Mouse (Mus musculus): ENCODE measurements at regions not wholly inside any gene's neighbourhood (a gene's known extent, or its start where the extent isn't known, plus 50 kb on each side); places are given as distances from the start of the nearest gene placed in this dataset.

GRCm38 (mm10) chr6:31284390-31284789 lies 114.1 kb upstream of the Mkln1 start:
- peak; percentile 35 to 64 for DNase-seq

GRCm38 (mm10) chr6:31285064-31285463 lies 113.5 kb upstream of the Mkln1 start:
- DNase-seq, result no peak

- no peak for DNase-seq
Observed at GRCm38 (mm10) chr6:31285981-31286737, 112.4 kb upstream of the Mkln1 start.

GRCm38 (mm10) chr6:31287176-31287575 lies 111.4 kb upstream of the Mkln1 start:
- no peak for DNase-seq

GRCm38 (mm10) chr6:31287686-31288085 lies 110.8 kb upstream of the Mkln1 start:
- no peak for DNase-seq

GRCm38 (mm10) chr6:31288421-31289233 lies 109.9 kb upstream of the Mkln1 start:
- DNase-seq, result peak in 1 of 2 experiments; percentile 59

GRCm38 (mm10) chr6:31289234-31289486 lies 109.4 kb upstream of the Mkln1 start:
- DNase-seq, result no peak

- no peak for DNase-seq
Observed at GRCm38 (mm10) chr6:31292081-31292480, 106.5 kb upstream of the Mkln1 start.

- no peak for DNase-seq
Observed at GRCm38 (mm10) chr6:31293008-31293407, 105.5 kb upstream of the Mkln1 start.

- no peak for DNase-seq
Observed at GRCm38 (mm10) chr6:31299395-31299794, 99.1 kb upstream of the Mkln1 start.

- DNase-seq, result no peak
Observed at GRCm38 (mm10) chr6:31305736-31306135, 92.8 kb upstream of the Mkln1 start.

GRCm38 (mm10) chr6:31307047-31307633 lies 91.4 kb upstream of the Mkln1 start:
- DNase-seq, result no peak

GRCm38 (mm10) chr6:31307899-31308298 lies 90.6 kb upstream of the Mkln1 start:
- DNase-seq, result no peak

GRCm38 (mm10) chr6:31310660-31311059 lies 87.9 kb upstream of the Mkln1 start:
- no peak for DNase-seq

- DNase-seq, result no peak
Observed at GRCm38 (mm10) chr6:31313869-31314470, 84.6 kb upstream of the Mkln1 start.

- DNase-seq, result peak; percentile 74 to 84
Observed at GRCm38 (mm10) chr6:31317741-31318225, 80.8 kb upstream of the Mkln1 start.

- peak; percentile 78 to 83 for DNase-seq
Observed at GRCm38 (mm10) chr6:31318506-31318905, 80.0 kb upstream of the Mkln1 start.

- no peak for DNase-seq
Observed at GRCm38 (mm10) chr6:31319431-31319830, 79.1 kb upstream of the Mkln1 start.

GRCm38 (mm10) chr6:31320141-31320830 lies 78.2 kb upstream of the Mkln1 start:
- no peak for DNase-seq

- peak; percentile 30 to 53 for DNase-seq
Observed at GRCm38 (mm10) chr6:31321066-31321846, 77.3 kb upstream of the Mkln1 start.

- DNase-seq, result peak; percentile 36 to 49
Observed at GRCm38 (mm10) chr6:31321902-31322301, 76.6 kb upstream of the Mkln1 start.
